Mouse (Mus musculus): ENCODE data around the gene Cltc.

The Cltc gene

DNA sequence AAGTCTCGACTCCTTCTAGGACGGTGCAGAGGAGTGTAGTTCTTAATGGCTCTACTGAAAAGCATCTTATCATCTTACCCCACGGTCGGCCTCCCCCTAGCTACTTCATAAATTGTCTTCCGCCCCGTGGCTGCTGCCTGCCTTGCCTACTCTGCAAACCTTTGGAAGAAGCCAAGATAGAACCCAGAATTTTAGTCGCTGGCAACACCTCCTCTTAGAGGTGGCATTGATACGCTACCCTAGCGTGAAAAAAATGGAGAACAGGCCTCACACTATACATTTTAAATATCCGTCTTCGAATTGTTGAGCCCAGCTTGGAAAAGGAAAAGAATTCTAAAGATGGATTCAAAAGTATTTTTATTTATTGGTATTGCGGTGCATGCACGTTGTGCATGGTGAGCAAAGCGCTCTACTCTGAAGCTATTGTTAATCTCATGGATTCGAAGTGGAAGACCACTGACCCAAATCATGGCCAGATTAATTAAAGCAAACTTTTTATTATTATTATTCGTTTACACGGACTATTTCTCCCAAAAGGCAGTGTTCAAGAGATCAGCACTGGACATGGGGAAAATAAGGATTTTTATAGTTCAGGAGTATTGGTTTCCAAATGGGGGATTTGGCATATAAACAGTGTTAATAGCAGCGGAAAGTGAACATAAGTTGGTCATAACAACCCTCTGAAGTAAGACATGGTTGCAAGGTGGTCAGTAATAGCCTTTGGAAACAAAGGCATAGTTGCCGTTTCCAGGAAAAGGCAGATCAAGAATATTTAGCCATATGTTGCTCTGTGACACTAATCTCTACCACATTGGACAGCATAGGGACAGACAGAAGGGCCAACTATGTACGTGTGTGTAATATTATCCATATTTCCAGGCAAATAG lies 73.0 kb downstream of the Cltc start:
- DNase-seq (ENCODE audit: extremely low read depth, low read depth, low spot score): no peak

DNA sequence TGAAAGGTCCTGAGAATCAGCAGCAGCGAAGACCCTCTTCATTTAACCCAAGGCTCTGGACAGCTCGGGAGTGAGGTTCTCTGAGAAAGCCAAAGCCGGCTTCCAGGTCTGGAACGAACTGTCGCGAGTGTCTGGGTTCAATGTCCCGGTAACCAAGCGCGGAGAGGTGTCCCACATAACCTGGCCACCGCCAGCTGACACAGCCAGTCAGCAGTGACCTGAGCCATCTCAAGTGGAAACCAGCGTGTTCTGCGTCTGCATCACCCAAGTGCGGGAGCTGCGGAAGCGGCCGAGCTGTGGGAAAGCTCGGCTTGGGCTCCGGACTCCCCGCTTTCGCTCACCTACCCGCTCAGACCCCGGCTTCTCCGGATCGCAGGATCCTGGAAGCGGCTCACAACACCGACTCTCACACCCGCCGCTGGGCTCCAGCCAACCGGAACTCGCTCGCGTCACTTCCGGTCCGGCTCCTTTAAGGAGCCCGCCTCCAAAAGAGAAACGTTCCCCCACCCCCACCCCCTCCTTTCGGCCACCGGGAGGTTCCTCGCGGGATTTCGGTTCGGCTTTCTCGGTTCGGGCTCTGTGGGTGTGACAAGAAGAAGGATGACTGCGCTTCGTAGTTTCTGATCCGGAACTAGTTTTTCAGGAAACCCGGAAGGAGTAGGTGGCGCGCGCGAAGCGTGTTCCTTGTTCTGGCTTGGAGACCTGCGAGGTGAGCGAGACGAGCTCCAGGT lies 73.8 kb downstream of the Cltc start, which contains the start of the genes Vmp1 and Ptrh2:
Gene Vmp1, minus strand, starts transcription at position 442 of the 731 bp plus-strand sequence.
Gene Ptrh2, plus strand, starts transcription at position 591 of the 731 bp plus-strand sequence.
- DNase-seq (ENCODE audit: extremely low read depth, low read depth, low spot score): peak; percentile 83

DNA sequence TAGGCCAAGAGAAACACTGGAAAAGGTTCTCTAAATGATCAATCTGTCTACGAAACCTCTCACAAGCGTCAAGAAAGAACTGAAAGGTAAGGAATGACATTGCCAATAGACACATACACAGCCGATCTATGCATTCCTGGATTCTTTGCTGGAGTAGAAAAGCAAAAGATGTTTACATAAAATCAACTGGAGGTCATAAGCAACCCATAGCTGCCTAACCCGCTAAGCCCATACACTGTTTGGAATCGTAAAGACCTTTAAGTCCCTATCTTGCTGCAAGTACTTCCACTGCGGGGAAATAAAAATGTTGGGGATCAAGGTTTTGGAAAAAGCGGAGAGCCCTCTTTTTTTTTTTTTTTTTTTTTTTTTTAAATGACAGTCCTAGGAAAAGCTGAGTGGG lies 74.5 kb downstream of the Cltc start:
- no peak for DNase-seq (ENCODE audit: extremely low read depth, low read depth, low spot score)

DNA sequence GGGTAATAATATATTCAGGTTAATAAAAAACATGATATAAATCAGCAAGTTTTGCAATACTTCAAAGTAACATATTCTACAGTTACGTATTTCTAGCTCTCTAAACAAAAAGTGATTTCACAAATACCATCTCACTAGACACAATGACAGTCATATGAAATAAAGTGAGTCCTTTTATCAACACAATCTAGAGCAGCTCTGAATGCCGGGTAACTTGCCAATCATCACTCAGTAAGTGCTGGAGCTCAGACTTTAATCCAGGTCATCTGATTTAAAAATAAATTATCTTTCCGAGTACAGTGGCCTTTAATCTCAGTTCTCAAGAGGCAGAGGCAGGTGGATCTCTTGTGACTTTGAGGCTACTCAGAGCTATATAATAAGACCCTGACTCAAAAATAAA lies 75.9 kb downstream of the Cltc start:
- DNase-seq (ENCODE audit: extremely low read depth, low read depth, low spot score): peak; percentile 70

DNA sequence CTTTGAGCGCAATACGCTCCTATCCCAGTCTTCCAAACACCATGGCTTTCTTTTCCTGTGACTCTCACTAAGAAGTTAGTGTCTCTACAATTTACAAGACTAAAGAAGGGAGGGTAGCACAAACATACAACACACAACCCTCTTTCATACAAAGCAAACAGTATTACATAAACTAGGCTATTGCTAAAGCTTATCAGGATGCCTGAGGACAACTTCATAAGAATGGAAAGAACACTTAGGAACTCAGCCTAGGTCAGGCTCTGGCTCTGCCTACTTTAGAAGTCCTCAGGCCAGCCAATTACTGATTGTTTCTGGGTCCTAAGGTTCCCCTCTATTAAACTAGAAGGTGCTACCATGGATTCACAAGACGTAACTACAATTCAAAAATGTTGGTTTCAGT lies 76.6 kb downstream of the Cltc start:
- DNase-seq (ENCODE audit: extremely low read depth, low read depth, low spot score): peak; percentile 67

DNA sequence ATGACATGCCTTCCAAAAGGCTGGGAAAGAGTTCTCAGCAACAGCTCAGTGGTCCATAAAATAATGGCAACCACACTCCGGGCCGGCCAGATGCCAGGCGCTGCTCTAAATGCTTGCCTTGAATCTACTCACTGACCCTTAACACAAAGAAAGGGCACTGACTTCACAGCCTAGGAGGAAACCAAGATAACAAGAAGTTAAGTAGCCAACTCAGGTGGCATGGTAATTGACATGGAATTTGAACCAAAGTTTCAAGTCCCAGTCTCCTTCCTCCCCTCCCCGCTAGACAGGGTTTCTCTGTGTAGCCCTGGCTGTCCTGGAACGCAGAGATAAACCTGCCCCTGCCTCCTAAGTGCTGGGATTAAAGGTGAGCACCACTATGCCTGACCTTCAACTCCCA lies 78.4 kb downstream of the Cltc start:
- no peak for DNase-seq (ENCODE audit: extremely low read depth, low read depth, low spot score)

DNA sequence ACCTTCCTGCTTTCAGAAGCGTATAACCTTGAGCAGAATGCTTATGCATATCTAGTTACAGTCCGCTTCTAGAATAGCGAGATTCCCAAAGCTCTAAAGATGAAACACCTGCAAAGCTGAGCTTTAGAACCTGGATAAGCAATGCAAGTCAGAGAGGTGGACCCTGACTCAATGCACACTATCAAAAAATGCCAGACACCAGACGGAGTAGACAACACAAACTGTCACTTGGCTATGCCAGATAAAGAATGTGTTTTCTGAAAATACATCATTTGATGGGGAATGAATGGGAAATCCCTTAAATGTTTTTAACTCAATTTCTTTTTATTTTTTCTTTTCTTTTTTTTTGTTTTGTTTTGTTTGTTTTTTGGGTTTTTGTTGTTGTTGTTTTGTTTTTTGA lies 81.8 kb downstream of the Cltc start:
- no peak for DNase-seq (ENCODE audit: extremely low read depth, low read depth, low spot score)

DNA sequence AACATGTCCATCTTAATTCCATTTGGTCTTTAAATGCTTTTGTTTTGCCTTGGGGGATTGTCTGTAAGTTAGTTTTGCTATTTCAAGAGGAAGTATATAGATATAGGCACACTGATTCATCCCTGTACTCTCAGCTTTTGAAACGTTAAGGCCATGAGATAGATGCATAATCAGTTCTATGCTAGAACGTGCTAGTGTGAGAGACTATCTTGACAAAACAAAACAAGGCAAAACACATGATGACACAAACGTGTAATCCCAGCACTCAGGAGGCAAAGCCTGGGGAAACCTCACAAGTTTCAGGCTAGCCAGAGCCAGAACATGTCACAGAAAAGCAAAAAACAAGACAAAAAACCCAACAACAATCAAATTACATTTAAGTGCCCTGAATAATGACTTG lies 84.6 kb downstream of the Cltc start:
- no peak for DNase-seq (ENCODE audit: extremely low read depth, low read depth, low spot score)

DNA sequence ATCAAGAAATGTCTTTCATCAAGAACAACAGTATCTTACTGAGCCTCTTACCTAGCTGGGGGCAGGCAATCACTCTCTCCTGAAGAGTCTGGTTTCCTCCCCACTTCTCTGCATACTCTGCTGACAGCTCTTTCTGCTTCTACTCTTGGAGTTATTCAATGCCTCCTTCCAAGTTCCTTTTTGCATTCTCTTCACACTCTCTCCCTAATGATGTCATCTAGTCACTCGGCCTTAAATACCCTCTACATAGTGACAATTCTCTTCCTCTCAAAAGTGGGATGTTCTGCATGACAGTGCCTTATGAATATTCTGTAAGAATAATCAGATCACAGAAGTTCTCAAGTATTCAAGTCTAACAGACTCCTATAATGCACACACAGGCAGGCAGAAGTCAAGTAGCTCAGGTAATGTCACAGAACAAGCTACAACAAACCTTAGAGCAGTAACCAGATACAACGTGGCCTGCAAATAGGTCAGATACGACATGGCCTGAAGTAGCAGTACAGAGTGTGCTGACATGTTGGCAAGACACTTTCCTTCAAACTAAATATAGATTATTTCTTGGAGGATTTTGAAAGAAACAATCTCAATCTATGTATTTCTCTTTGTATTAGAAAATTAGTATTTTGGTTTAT lies 86.2 kb downstream of the Cltc start:
- DNase-seq (ENCODE audit: extremely low read depth, low read depth, low spot score): no peak

DNA sequence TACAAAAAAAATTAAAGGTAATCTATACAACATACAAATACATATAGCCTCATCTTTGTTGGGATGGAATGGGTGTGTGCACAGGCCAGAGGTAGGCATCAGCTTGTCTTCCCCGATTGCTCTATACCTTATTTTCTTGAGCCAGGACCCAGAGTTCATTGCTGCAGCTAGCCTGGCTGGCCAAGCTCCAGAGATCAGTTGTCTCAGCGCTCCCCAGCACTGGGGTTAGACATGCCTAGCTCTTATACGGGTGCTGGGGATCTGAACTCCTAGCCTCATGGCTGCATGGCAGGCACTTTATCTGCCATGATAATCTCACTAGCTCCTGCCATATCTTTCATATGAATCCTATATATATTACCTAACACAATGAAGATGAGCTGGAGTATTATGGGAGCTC lies 89.2 kb downstream of the Cltc start:
- no peak for DNase-seq (ENCODE audit: extremely low read depth, low read depth, low spot score)

DNA sequence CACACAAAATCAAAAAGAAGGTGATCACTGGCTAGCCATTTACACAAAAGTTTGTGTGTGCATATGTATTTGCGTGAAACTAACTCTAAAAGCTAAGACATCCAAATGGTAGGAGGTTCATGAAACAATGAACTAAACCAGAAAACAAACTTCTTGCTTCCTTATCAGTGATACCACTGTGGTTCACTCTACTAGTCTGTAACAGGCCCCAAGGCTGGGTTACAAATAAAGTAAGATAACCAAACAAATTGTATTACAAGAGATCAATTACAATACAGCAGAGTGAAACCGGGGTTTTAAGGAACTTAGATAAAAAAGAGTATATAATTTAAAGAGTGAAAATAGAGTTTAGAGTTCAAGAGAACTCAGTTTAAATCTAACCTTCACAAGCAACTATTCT lies 89.8 kb downstream of the Cltc start:
- no peak for DNase-seq (ENCODE audit: extremely low read depth, low read depth, low spot score)

DNA sequence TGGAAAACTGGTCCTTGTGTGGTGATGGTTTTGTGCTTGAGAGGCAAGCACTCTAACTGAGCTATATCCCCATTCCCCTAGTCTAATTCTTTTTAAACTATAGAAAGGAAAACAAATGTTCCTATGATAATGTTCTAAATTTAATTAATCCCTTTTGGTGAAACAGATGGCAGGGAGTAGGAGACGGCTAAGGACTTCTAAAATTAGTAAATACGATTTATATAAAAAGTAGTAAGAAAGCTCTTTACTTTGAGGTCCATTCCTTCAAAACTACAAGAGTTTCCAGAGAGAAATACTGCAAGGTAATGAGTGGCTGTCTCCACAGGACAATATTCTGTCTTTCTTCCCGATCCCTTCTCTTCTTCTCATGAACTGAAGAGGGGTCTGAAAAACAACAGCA lies 93.0 kb downstream of the Cltc start:
- DNase-seq (ENCODE audit: extremely low read depth, low read depth, low spot score): no peak

DNA sequence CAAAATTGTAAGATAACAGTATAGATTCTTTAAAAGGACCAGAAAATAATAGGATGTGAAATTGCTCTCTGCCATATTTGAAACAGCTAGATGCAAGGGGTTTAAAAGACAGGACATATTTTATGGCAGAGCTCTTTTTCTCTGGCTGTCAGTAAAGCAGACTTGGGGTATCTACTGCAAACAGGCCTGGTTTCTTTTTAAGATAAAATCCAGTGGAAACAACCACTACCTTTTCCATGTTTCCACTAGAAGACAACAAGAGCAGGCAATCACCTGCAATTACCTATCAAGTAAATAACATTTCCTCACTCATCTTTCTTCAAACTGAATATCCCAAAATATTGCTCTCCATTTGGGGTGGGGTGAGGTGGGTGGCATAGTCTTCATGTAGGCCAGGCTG lies 93.4 kb downstream of the Cltc start:
- no peak for DNase-seq (ENCODE audit: extremely low read depth, low read depth, low spot score)

DNA sequence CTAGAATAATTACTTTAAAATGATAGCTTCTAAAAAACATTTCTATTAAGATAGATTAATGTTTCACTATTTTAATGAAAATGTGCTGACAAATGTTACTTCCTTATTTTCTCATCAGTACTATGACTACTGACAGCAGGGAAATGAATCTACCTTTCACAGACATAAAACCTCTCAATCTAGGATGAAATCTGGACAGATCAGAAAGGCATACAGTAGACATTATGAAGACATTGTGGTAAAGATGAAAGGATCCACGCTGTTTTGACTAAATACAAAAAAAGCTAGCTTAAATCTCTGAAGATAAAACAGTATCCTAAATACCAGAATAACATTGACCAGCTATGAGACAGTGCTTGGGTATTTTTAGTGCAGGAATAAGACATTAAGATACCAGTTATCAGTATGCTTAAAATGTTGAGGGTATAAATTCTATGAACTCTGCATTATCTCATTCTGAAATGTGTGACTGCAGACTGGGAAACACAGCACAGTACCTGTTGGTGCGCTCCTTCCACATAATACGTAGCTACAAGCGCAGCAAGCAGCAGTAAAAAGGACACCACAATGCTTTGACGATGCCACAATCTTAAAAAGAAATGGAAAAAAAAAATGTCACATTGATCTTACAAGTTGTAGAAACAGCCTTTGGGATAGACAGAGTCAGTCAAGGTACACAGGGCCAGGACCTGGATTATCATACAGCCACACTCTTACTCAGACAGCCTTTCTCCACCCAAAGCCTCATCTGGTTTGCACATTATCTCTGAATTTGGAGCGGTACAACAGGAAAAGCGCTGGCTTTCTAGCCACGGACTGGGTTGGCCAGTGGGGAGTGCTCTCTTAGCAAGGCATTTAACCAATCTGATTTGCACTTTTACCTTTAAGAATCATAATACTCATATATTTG lies 94.1 kb downstream of the Cltc start:
- DNase-seq (ENCODE audit: extremely low read depth, low read depth, low spot score): no peak

DNA sequence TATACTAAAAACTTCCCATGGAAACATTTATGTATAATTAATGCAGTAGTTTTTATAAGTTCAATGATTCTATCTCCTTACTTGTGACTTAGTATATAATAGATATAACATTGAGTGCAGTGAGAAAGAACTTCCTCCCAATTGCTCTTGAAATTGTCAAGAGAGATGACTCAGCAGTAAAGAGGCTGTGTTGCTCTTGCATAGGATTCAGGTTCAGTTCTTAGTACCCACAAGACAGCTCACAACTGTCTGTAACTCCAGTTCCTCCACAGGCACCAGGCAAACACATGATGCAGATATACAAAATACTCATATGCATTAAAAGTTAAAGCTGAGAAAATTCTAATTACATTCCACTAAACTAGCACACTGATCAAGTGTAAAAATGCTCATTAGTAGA lies 99.5 kb downstream of the Cltc start:
- DNase-seq (ENCODE audit: extremely low read depth, low read depth, low spot score): no peak

DNA sequence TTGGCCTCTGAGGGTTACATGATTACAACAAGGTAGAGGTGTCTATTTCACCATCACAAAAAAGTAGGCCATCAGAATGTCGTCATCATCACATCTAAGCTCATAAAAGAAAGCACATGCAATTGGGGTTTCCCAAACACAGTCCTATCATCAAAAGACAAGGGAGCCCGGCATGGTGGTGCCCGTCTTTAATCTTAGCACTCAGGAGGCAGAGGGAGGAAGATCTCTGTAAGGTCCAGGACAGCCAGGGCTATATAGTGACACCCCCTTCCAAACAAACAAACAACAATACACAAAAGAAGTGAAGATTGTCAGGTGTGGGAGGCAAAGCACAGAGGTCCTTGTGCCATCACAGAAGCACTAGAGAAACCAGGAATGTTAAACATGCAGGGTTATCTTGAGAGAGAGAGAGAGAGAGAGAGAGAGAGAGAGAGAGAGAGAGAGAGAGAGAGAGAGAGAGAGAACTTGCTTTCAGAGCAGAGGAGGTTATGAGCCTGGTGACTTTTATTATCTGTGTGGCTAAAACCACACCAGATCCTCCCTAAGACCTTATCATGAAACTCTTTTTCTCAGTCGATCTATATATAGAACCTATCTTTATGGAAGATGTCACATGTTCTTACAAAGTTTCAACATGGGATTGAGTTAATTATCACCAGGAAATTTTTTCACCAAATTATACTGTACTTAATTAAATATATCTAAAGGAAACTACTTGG lies 100.4 kb downstream of the Cltc start:
- no peak for DNase-seq (ENCODE audit: extremely low read depth, low read depth, low spot score)

DNA sequence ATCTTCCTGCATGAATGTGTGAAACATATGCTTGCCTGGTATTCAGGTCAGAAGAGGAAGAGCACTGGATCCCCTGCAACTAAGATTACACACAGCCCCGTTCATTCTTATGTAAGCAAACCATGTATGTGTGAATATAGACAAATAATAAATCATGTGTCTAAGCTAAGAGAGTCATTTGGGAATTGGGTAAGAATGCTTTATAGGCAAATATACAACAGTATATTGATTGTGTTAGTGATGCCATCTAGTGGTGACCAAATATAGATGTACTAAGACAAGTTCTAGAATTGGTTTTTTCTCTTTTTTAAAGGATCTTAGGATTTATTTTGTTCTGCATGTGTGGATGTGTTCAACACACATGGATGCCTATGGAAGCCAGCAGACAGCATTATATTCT lies 101.7 kb downstream of the Cltc start:
- no peak for DNase-seq (ENCODE audit: extremely low read depth, low read depth, low spot score)

DNA sequence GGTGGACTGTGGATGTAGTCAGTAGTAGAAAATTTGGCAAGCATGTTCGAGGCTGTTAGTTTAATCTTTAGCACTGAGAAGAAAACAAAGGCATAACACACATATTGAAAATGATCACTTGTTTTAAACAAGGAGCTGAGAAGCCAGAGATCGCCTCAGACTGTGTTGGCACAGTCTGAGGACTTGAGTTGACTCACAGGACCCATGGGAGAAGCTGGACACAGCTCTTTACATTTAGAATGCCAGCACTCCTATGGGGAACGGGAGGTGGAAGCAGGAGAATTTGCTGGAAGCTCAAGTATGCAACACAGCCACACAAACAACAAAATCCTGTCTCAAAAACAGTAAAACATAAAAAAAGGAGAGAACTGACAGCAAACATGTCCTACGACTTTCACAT lies 103.3 kb downstream of the Cltc start:
- no peak for DNase-seq (ENCODE audit: extremely low read depth, low read depth, low spot score)

DNA sequence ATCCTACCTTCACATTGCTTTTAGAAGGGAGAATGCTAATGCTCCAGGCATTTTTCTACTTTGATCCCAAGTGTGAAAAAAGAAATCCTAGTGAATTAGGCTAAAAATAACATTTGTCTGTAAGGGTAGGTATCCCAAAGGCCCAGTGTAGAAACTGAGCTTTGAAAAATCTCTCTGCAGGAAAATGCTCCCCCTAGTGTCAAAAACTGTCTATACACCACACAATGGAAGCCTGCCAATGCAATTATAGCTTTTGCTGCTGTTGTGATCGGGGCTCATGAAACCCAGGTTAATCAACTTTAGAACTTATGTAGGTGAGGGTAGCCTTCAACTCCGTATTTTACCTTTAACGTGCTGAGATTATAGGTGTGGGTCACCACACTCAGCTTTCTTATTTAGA lies 103.9 kb downstream of the Cltc start:
- DNase-seq (ENCODE audit: extremely low read depth, low read depth, low spot score): no peak

DNA sequence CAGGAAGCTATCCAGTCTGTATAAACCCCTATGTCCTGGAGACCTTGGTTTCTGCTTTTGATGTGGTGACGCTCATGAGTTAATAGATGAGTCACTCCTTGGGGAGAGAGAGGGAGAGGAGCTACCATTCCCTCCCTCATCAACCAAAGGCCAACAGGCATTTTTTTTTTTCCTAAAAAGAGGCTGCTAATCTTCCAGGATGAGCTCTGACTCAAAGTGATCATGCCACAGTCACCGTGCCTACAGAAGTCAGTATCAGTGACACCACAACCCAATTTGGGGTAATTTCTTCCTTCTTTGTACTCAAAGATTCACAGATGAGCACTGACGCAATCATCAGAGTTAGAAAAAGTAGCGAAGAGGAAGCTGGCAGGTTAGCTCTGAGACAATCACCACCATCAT lies 104.8 kb downstream of the Cltc start:
- no peak for DNase-seq (ENCODE audit: extremely low read depth, low read depth, low spot score)
